Mouse (Mus musculus) heart, embryonic 13.5 days (tissue): Measurements from ENCODE around the gene Erh. TPM values are rescaled to one million over a fixed set of nuclear protein-coding genes. Genes with fewer than 3 reads are reported as not detected.
A peak's percentile ranks its signal among the peaks of the same experiment; 100 is the strongest.

Source experiments
- ATAC-seq: fragments of 200-750 bp; cut with Nextera tagmentation; 2 replicates; pipeline ENCODE4 v1.8.0; 2017; ENCODE audit warnings: moderate TSS enrichment; ENCODE audit not compliant: insufficient number of reproducible peaks, low FRiP score, low TSS enrichment; ENCODE audit errors: extremely low read depth
- H3K27ac ChIP-seq: fragments of 300-500 bp; sonication (generic); replicated peaks from 2 replicates; pipeline ENCODE4 v1.5.1; 2015; ENCODE audit warnings: moderate library complexity, mild to moderate bottlenecking, inconsistent platforms
- H3K27me3 ChIP-seq: fragments of 300-500 bp; sonication (generic); replicated peaks from 2 replicates; pipeline ENCODE4 v1.6.1; 2015; ENCODE audit warnings: mild to moderate bottlenecking, inconsistent platforms
- H3K36me3 ChIP-seq: fragments of 300-500 bp; sonication (generic); 2 replicates; pipeline ENCODE4 v1.6.1; 2015; ENCODE audit warnings: mild to moderate bottlenecking, inconsistent platforms
- H3K4me1 ChIP-seq: fragments of 300-500 bp; sonication (generic); 2 replicates; pipeline ENCODE4 v1.6.1; 2015; ENCODE audit warnings: inconsistent platforms
- H3K4me2 ChIP-seq: fragments of 300-500 bp; sonication (generic); 2 replicates; pipeline ENCODE4 v1.6.1; 2015; ENCODE audit warnings: inconsistent platforms, mild to moderate bottlenecking, moderate library complexity
- H3K4me3 ChIP-seq: fragments of 300-500 bp; sonication (generic); 2 replicates; pipeline ENCODE4 v1.5.1; 2015; ENCODE audit warnings: moderate library complexity, mild to moderate bottlenecking, inconsistent platforms
- H3K9ac ChIP-seq: fragments of 300-500 bp; sonication (generic); 2 replicates; pipeline ENCODE4 v1.6.1; 2015; ENCODE audit warnings: inconsistent platforms, mild to moderate bottlenecking, moderate library complexity
- H3K9me3 ChIP-seq: fragments of 300-500 bp; sonication (generic); 2 replicates; pipeline ENCODE4 v1.6.1; 2016; ENCODE audit warnings: inconsistent platforms
- WGBS: fragments of 180-500 bp; shearing (Covaris S2); methylation state at CpG from one replicate; pipeline ENCODE4 v1.1.7; 2015; ENCODE audit warnings: mixed read lengths; 5-methylcytosine and 5-hydroxymethylcytosine counted together
- polyA plus RNA-seq: library from polyadenylated mRNA; unstranded; fragments of >200 nt; fragmentation: Nextera tagmentation; extraction: Ambion mirVana; gene quantifications from 2 replicates; pipeline ENCODE4 v1.2.1, GENCODE M21; 2015

The Erh gene
- 165 and 195 TPM in 2 replicates for polyA plus RNA-seq

DNA sequence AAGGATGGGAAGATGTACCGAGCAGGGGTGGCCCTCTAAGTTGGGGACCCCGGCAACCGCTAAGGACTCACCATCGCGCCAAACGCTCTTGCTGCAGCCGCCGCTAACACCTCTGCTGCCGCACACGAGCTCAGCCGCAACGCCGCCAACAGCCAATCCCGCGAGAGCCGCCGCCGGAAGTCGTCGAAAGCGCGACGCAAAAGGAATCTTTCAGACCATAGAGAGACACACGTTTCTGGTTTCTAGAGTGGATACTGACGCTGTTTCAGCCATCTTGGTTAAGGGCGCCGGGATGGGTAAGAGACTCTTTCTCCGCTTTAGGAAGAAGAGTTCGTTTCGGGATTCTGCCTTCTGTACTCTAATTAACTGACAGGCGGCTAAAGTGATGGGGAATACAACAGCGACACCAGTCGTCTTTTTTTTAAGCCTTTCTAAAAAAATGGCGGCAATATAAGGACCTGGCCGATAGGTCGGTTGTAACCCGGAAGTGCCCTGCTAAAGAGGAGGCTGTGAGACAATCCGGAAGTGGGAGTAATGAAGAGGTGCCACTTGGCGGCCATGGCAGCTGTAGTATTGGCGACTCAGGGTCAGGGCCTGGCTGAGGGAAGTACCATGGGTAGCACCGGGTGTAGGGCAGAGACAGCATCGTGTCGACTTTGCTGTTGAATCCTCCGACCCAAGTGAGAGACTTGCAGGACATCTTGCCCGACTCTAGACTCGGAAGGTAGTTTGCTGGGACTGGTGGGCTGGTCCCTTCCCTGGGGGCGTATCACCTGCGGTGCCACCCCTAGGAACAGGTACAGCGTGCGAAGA is at the start of gene Erh, which contains the start of gene Slc39a9:
Gene Erh, minus strand, starts transcription at position 649 of the 813 bp plus-strand sequence.
Gene Slc39a9, plus strand, starts transcription at position 191 of the 813 bp plus-strand sequence.
- H3K4me3 ChIP-seq = peak within 1 kb of the TSS; percentile 99
- H3K27ac ChIP-seq = peak within 1 kb of the TSS; percentile 92
- H3K9ac ChIP-seq = peak within 1 kb of the TSS; percentile 99
- under 1% methylated on average over 50 of the region's 50 CpGs for WGBS
- H3K9me3 ChIP-seq = no peaks in the 10 kb centered on the region
- H3K36me3 ChIP-seq = peaks cover 41% of the 10 kb centered on the region
- ATAC-seq = peak; percentile 84
- H3K4me1 ChIP-seq = peaks cover 36% of the 10 kb centered on the region
- no peaks in the 10 kb centered on the region for H3K27me3 ChIP-seq
- H3K4me2 ChIP-seq = peak within 1 kb of the TSS; percentile 95

DNA sequence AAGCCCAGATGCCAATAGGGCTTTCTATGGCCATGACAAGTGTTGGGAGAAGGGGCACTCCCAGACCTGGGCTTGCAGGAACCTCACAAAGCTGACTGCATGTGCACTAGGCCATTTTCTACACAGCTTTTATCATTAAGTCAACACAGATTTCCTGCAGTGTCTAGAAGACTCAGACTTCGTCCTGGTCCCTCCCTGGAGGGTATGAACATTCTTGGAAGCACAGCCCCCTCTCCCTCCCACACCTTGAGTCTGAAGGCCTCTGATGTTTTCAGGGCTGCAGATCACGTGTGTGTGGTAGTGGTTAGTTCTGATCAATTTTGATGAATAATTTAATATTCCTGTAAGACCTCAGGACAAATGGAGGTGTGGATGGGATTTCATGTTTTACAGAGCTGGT is 49.6 kb upstream of the Erh start:
- H3K4me2 ChIP-seq = peak overlapping the region; percentile 80

DNA sequence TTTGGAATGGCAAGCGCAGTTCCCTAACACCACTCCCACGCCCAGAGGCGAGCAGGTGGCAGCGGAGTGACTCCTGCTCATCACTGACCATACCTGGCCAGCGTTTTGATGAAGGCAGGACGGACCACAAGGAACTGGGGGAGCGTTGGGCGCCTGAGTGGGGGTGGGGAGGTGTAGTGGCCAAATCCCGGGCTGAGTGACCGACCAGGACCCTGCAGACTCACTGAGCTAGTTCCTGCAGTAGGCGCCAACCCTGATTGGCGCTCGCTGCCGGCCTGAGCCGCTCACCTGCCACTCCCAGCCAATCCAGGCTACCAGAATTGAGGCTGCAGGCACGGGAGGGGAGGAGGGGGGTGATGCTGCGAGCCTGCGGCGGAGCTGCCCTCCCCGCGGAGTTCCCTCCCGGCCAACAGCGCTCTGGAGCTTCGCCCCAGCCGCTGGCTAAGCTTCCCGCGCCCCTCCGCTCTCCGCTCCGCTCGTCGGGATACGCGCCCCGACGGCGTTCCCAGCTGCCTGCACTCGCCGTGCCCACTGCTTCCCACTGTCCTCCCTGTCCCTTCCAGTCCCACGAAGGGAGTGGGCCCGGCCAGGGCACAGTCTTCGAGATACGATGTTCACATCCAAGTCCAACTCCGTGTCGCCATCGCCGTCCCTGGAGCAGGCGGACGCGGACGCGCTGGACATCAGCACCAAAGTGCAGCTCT is 48.3 kb upstream of the Erh start, which contains the start of gene Plekhd1:
Gene Plekhd1, plus strand, starts transcription at position 323 of the 704 bp plus-strand sequence.
- H3K9me3 ChIP-seq = no peaks in the 10 kb centered on the region
- peaks cover 56% of the 10 kb centered on the region for H3K27me3 ChIP-seq
- under 1% methylated on average over 52 of the region's 52 CpGs for WGBS
- peak within 1 kb of the TSS; percentile 51 for H3K4me3 ChIP-seq
- H3K36me3 ChIP-seq = no peaks in the 10 kb centered on the region
- H3K27ac ChIP-seq = no peak within 1 kb of the TSS
- H3K4me1 ChIP-seq = peaks cover 46% of the 10 kb centered on the region
- peak; percentile 32; the same call in 1 of the 2 replicates for ATAC-seq
- peak within 1 kb of the TSS; percentile 80 for H3K4me2 ChIP-seq
- peak within 1 kb of the TSS; percentile 76 for H3K9ac ChIP-seq

More for the DNA sequence above, 49.6 kb upstream of the Erh start:
- Histone ChIP-seq H3K27ac (no peak overlapping the region), H3K36me3 (no peaks in the 10 kb centered on the region), H3K9me3 (no peaks in the 10 kb centered on the region), H3K4me3 (no peak overlapping the region), H3K9ac (no peak overlapping the region), H3K27me3 (peaks cover 56% of the 10 kb centered on the region), H3K4me1 (peaks cover 40% of the 10 kb centered on the region)
- ATAC-seq = no peak
- WGBS = 33% methylated on average over 2 of the region's 2 CpGs

DNA sequence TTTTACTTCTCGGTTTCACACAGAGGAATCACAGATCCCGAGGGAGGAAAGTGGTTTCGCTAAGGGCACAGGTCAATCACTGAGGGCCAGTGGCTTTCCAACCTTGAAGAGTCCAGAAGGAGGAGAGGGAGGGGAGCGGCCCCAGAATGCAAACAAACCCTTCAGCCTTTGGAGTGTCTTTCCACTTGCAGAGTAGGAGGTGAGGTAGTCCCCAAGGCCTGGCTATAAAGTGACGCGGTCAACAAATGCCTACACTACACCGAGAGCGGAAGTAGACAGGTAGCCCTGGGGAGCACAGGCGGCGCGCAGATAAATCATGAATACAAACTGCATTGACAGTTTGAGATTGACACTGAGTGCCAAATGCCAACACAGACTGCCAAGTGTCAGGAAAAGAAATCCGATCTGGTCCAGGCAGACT is 47.5 kb upstream of the Erh start:
- peaks cover 56% of the 10 kb centered on the region for H3K27me3 ChIP-seq
- 23% methylated on average over 12 of the region's 12 CpGs for whole genome bisulfite sequencing
- H3K9me3 ChIP-seq = no peaks in the 10 kb centered on the region
- H3K4me2 ChIP-seq = peak overlapping the region; percentile 80
- peak overlapping the region; percentile 51 for H3K4me3 ChIP-seq
- peak overlapping the region; percentile 24; the same call in 1 of the 2 replicates for H3K9ac ChIP-seq
- ATAC-seq = no peak
- H3K27ac ChIP-seq = no peak overlapping the region
- H3K4me1 ChIP-seq = peaks cover 49% of the 10 kb centered on the region
- H3K36me3 ChIP-seq = no peaks in the 10 kb centered on the region

DNA sequence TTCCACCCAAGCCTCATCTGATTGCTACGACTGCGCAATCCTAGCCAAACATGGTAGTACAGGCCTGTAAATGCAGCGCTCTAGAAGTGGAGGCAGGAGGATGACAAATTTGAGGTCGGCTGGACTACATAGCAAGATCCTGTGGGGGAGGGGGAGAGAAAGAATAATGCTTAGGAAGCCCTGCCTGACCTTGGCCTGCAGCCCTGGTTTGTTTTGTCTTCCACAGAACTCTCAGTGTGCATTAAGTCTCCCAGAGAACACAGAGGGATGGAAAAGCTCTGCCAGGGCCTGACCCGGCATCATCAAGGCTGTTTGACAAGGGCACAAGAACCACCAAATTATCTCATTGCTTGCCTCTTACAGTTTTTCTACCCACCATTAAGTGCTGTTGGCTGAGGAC is 45.6 kb upstream of the Erh start:
- H3K36me3 ChIP-seq = no peaks in the 10 kb centered on the region
- WGBS = 50% methylated on average over 5 of the region's 5 CpGs
- H3K9ac ChIP-seq = no peak overlapping the region
- H3K4me3 ChIP-seq = no peak overlapping the region
- H3K4me2 ChIP-seq = no peak overlapping the region
- H3K4me1 ChIP-seq = peaks cover 47% of the 10 kb centered on the region
- H3K27ac ChIP-seq = no peak overlapping the region
- peaks cover 46% of the 10 kb centered on the region for H3K27me3 ChIP-seq
- ATAC-seq = no peak
- H3K9me3 ChIP-seq = no peaks in the 10 kb centered on the region

DNA sequence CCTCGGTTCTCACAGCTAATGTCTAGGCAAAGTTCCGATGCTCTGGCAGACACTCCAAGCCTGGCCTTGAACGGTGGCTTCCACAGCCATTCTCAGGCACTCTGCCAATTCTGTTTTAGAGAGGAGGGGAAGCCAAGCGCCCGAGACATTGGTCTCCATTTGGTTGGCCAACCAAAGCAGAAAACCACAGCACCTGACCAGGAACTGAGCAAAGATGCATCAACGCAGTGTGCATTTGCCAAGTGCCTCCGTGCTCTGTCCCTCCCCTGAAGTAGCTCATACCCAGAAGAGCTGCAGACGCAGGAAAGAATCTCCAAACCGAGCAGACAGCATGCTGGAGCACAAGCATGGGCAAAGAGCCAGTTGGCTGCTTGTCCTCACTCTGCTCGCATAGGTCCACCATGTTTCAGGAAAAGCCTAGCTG is 43.7 kb upstream of the Erh start:
- 51% methylated on average over 10 of the region's 10 CpGs for WGBS
- Histone ChIP-seq H3K27ac (no peak overlapping the region), H3K9me3 (no peaks in the 10 kb centered on the region), H3K4me3 (no peak overlapping the region), H3K4me2 (peak overlapping the region; percentile 35; the same call in 1 of the 2 replicates), H3K36me3 (no peaks in the 10 kb centered on the region), H3K4me1 (peaks cover 28% of the 10 kb centered on the region), H3K27me3 (peaks cover 27% of the 10 kb centered on the region), H3K9ac (no peak overlapping the region)
- ATAC-seq = no peak

DNA sequence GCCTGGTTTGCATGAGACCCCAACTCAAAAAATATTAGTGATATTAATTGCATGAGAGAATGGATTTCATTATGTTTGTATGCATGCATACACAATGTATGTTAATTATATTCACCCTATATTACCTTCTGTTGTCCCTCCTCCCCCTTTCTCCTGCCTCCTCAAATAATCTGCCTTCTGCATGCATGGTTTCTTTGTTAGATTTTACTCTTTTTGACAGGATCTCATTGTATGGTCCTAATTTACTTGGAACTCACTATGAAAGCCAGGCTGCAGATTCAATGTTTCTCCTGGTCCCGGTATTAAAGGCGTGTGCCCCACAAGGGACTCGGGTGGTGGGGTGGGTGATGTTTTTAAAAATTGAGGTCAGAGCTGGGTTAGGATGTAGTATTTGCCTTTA is 40.2 kb upstream of the Erh start:
- Histone ChIP-seq H3K9ac (no peak overlapping the region), H3K4me2 (no peak overlapping the region), H3K27ac (no peak overlapping the region), H3K4me3 (no peak overlapping the region), H3K9me3 (no peaks in the 10 kb centered on the region), H3K36me3 (peaks cover 9% of the 10 kb centered on the region; the same call in 1 of the 2 replicates), H3K27me3 (no peaks in the 10 kb centered on the region), H3K4me1 (peaks cover 9% of the 10 kb centered on the region)
- ATAC-seq = no peak
- 90% methylated on average over 3 of the region's 3 CpGs for WGBS

DNA sequence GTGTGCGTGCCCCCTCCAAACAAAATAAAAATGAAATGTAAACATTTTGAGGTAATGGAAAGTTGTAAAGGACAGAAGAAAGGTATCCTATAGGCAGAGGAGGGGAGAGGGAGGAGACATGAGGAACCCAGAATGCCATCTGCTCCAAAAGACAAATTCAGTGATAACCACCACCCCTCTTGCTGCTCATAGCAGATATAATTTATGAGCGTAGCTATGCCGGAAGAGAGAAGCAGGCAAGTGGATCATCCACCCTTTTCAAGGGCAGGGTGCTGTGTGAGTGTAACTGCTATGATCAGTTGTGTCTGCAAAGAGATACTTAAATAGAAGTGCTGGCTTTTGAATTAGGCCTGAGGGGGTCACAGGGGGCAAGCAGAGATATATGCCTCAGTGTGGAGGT is 39.4 kb upstream of the Erh start:
- no peak for ATAC-seq

DNA sequence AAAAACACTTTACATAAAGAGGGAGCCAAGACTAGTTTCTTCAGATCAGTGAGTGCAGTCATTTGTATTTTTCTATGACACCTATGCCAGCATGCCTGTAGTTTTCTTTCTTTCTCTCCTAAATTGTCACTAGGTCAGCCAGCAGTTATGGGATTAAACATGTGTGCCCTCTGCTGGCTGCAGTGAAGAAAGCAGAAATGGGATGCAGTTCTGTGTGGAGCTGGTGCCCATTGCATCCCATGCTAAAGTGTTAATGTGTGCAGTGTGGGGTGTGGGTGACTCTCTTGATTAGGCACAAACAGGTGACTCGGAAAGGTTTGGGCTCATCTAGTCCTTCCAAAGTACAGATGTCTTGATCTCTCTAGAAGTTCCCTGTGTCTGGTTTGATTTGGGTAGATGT is 37.2 kb upstream of the Erh start:
- 68% methylated on average over 1 of the region's 1 CpGs for WGBS
- Histone ChIP-seq H3K4me2 (no peak overlapping the region), H3K4me1 (no peaks in the 10 kb centered on the region), H3K9me3 (no peaks in the 10 kb centered on the region), H3K27me3 (no peaks in the 10 kb centered on the region), H3K36me3 (peaks cover 31% of the 10 kb centered on the region), H3K9ac (no peak overlapping the region), H3K27ac (no peak overlapping the region), H3K4me3 (no peak overlapping the region)
- no peak for ATAC-seq

More for the DNA sequence above, 39.4 kb upstream of the Erh start:
- Histone ChIP-seq H3K9me3 (no peaks in the 10 kb centered on the region), H3K4me1 (peaks cover 9% of the 10 kb centered on the region), H3K27ac (no peak overlapping the region), H3K9ac (no peak overlapping the region), H3K36me3 (peaks cover 13% of the 10 kb centered on the region), H3K4me2 (no peak overlapping the region), H3K27me3 (no peaks in the 10 kb centered on the region), H3K4me3 (no peak overlapping the region)
- 81% methylated on average over 3 of the region's 3 CpGs for WGBS

DNA sequence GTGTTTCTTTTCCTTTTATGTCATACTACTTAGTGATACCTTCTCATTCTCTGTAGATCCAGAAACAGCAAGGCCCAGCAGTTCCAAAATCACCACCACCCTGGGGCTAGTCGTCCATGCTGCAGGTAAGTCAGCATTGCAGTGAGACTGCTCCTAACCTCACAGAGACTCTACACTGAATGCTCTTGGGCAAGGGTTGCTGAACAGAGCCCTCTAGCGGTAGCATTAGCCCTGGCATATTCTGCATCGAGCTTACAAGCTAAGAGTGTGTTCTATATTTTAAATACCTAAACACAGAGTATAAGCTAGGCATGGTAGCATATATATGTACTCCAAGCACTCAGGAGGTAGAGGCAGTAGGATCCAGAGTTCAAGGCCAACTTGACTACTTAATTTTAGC is 29.0 kb upstream of the Erh start:
- ATAC-seq = no peak

DNA sequence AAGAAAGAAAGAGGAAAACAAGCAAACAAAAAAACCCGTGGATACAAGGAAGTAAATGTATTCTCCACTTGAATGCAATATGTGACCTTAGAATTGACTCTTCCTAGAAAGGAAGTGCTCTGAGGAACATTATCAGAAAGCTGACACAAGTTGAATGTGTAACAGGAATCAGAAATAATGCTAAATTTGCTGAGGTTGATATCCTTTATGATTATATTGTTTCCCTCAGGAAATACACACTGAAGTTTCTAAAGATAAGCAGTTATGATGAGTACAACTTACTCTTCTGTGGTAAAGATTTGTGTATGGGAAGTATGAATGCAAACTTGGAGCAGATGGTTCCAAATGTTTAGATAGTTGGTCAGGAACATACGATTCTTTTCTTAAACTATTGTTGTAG is 24.2 kb upstream of the Erh start:
- WGBS = 70% methylated on average over 2 of the region's 2 CpGs
- Histone ChIP-seq H3K27me3 (no peaks in the 10 kb centered on the region), H3K4me2 (no peak overlapping the region), H3K9ac (no peak overlapping the region), H3K9me3 (no peaks in the 10 kb centered on the region), H3K27ac (no peak overlapping the region), H3K4me3 (no peak overlapping the region), H3K36me3 (peaks cover 57% of the 10 kb centered on the region), H3K4me1 (no peaks in the 10 kb centered on the region)
- ATAC-seq = no peak

More for the DNA sequence above, 29.0 kb upstream of the Erh start:
- Histone ChIP-seq H3K9ac (no peak overlapping the region), H3K27me3 (no peaks in the 10 kb centered on the region), H3K4me3 (no peak overlapping the region), H3K27ac (no peak overlapping the region), H3K4me1 (no peaks in the 10 kb centered on the region), H3K36me3 (peaks cover 68% of the 10 kb centered on the region), H3K4me2 (no peak overlapping the region), H3K9me3 (no peaks in the 10 kb centered on the region)
- WGBS = 16% methylated on average over 3 of the region's 3 CpGs
